Mouse (Mus musculus): Measurements from ENCODE around the gene Stpg1. TPM values are rescaled to one million over a fixed set of nuclear protein-coding genes. Genes with fewer than 3 reads are reported as not detected.
A peak's percentile ranks its signal among the peaks of the same experiment; 100 is the strongest.

Stpg1 gene
- polyA plus RNA-seq, 1 experiment: 0.43 TPM

DNA sequence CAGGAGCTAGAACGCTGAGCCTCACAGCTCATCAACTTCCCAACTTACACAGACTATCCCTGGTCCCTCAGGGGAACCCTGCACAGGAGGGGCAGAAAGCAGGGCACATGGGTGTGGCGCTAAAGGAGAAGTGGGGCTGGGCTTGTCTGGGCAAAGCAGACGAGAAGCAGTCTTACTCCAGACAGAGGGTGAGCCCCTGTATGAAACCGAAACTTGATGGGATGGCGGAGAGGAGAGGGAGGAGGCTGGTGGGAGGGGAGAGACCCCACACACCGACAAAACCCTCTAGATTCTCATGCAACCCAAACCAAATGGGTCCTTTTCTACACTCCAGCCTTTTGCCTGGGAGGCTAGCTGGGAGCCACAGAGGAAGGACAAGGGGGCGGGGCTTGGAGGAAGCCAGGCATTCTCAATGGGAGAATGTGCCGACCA, 50.5 kb downstream of the Stpg1 start:
- peak; percentile 49; the same call in 1 of the 2 replicates for TF ChIP-seq POLR2A (IDR thresholded peaks at IDR 0.05; ENCODE audit: borderline replicate concordance, low read depth, low read length)
- no peak for TF ChIP-seq CTCF (IDR thresholded peaks at IDR 0.05; ENCODE audit: low read depth, low read length)
- peak overlapping the region; percentile 56 for H3K4me3 ChIP-seq (ENCODE audit: insufficient read depth, low read length)
- 0 out of 2 replicates have a peak overlapping the region, but pooled peaks have one; percentile 11 for H3K27ac ChIP-seq (ENCODE audit: insufficient read depth, low read depth, low read length)
- H3K4me1 ChIP-seq (ENCODE audit: control insufficient read depth, insufficient read depth, low read length): peaks cover 8% of the 10 kb centered on the region

DNA sequence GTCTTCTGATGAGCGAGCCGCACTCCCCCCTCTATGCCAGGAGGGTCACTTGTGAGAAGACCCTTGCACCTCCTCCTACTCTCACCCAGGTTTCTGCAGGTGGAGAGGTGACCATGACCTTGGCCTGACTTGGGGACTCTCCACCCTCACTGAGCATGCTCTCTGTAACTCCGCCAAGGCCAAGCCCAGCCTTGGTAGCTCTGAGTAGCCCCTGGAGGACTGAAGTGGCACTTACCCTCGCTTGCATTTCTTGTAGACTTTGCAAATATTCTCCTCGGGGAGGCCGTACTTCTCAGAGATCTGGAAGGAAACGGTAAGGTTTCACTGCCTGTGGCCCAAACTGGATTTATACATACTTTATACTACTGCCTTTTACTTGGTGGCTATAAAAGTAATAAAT, 51.4 kb downstream of the Stpg1 start:
- peaks cover 8% of the 10 kb centered on the region for H3K4me1 ChIP-seq (ENCODE audit: control insufficient read depth, insufficient read depth, low read length)
- H3K4me3 ChIP-seq (ENCODE audit: insufficient read depth, low read length): no peak overlapping the region
- TF ChIP-seq POLR2A (IDR thresholded peaks at IDR 0.05; ENCODE audit: borderline replicate concordance, low read depth, low read length): no peak
- no peak for TF ChIP-seq CTCF (IDR thresholded peaks at IDR 0.05; ENCODE audit: low read depth, low read length)
- H3K27ac ChIP-seq (ENCODE audit: insufficient read depth, low read depth, low read length): no peak overlapping the region

DNA sequence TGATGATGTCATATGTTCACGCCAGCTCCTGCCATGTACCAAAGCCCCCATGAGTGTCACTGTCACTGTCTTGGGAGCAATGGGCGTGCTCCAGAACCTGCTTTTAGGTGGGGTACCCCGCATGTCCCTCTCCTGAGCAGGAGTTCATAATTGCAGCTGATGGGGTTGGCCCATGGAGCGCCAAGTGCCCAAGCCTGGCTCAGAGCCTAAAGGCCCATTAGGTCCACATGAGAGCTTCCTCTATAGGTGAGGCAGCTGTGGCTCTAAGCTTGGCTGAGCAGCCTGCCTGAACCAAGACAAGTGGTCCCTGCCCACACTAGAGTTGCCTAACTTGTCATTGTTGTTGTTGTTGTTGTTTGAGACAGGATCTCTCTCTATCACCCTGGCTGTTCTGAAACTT, 52.2 kb downstream of the Stpg1 start:
- no peak for TF ChIP-seq POLR2A (IDR thresholded peaks at IDR 0.05; ENCODE audit: borderline replicate concordance, low read depth, low read length)
- no peak for TF ChIP-seq CTCF (IDR thresholded peaks at IDR 0.05; ENCODE audit: low read depth, low read length)
- peaks cover 8% of the 10 kb centered on the region for H3K4me1 ChIP-seq (ENCODE audit: control insufficient read depth, insufficient read depth, low read length)
- no peak overlapping the region for H3K27ac ChIP-seq (ENCODE audit: insufficient read depth, low read depth, low read length)
- H3K4me3 ChIP-seq (ENCODE audit: insufficient read depth, low read length): no peak overlapping the region

DNA sequence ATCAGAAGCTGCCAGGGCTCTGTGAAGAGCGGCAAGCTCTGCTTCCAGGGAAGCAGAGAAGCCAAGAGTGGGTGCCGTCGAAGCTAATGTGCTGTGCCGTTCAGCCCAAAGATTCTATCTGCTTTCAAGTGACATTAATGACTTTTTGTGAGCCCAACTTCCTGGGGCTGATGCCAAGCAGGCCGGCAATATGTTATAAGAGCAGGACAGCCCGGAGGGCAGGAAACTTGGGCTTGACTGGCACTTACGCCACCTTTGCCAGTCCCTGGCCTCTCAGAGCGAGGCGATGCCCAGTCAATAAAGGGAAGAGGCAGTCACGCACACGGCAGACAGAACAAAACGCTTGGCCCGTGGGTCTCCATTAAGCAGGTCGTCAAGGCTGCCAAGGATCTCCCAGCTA, 53.0 kb downstream of the Stpg1 start:
- no peak for TF ChIP-seq POLR2A (IDR thresholded peaks at IDR 0.05; ENCODE audit: borderline replicate concordance, low read depth, low read length)
- no peak for TF ChIP-seq CTCF (IDR thresholded peaks at IDR 0.05; ENCODE audit: low read depth, low read length)
- Histone ChIP-seq H3K4me1 (ENCODE audit: control insufficient read depth, insufficient read depth, low read length) (peaks cover 8% of the 10 kb centered on the region), H3K27ac (ENCODE audit: insufficient read depth, low read depth, low read length) (no peak overlapping the region)

DNA sequence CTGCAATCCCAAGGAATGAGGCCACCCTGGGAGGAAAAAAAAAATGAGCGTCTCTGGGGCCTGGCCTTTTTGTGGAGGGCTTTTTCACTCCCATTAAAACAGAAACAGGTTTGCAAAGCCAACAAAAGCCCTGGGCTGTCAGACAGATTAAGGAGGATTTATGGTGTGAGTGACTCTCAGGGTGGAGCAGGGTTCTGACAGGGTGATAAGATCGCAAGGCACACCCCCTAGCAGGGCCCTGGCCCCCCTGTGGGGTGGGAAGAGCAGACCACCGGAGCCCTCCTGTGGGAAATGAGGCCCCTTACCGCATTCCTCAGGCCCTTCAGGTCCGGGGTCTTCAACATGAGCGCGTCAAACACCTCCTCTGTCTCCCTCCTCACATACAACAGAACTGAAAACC, 53.5 kb downstream of the Stpg1 start:
- no peak for TF ChIP-seq POLR2A (IDR thresholded peaks at IDR 0.05; ENCODE audit: borderline replicate concordance, low read depth, low read length)
- no peak for TF ChIP-seq CTCF (IDR thresholded peaks at IDR 0.05; ENCODE audit: low read depth, low read length)
- no peak overlapping the region for H3K27ac ChIP-seq (ENCODE audit: insufficient read depth, low read depth, low read length)
- no peak overlapping the region for H3K4me3 ChIP-seq (ENCODE audit: insufficient read depth, low read length)
- peaks cover 8% of the 10 kb centered on the region for H3K4me1 ChIP-seq (ENCODE audit: control insufficient read depth, insufficient read depth, low read length)

More for the DNA sequence above, 53.0 kb downstream of the Stpg1 start:
- H3K4me3 ChIP-seq (ENCODE audit: insufficient read depth, low read length): no peak overlapping the region

DNA sequence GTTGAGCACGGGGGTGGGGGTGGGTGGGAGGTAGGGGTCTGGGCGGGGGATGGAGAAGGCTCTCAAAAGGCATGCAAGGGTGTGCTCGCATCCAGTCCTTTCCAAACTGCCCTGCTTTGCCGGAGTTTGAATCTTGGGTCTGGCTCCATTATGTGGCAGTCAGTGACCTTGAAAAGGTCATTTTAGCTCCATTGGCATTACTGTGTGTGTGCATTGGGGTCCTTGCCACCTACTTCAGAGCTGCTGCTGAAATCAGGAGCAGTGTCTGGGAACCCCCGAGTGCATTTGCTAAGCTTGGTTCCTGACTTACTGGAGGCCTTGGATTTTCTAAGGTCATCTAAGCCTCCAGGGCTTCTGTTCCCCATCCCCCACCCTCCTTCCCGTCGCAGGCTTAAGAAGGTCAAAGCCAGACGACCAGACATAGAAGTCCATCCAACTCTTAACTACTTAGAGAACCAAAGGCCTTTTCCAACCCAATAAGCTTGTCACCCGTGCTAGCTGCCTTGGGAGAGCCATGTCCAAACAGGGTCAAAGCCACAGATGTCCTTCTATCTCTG, 54.0 kb downstream of the Stpg1 start:
- Histone ChIP-seq H3K27ac (ENCODE audit: insufficient read depth, low read depth, low read length) (no peak overlapping the region), H3K4me1 (ENCODE audit: control insufficient read depth, insufficient read depth, low read length) (peaks cover 8% of the 10 kb centered on the region), H3K4me3 (ENCODE audit: insufficient read depth, low read length) (no peak overlapping the region)
- no peak for TF ChIP-seq POLR2A (IDR thresholded peaks at IDR 0.05; ENCODE audit: borderline replicate concordance, low read depth, low read length)
- no peak for TF ChIP-seq CTCF (IDR thresholded peaks at IDR 0.05; ENCODE audit: low read depth, low read length)

DNA sequence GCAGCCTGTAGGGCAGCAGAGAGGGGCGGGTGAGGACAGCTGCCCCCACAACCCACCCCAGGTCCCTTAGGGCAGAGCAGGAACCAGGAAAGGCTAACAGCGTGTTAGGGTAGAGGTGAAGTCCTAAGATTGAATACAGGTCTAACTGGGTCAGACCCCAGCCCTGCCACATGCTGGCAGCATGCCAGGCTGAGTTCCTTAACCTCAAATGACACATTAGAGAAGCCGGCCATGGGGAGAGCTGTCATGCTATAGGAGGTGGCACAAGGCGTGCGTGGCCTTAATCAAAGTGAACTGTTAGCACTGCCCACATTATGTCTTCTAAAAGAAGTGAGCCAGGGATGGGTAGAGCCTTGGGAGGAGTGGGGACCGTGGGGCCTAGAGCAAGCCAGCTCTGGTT, 54.7 kb downstream of the Stpg1 start:
- peaks cover 8% of the 10 kb centered on the region for H3K4me1 ChIP-seq (ENCODE audit: control insufficient read depth, insufficient read depth, low read length)
- H3K4me3 ChIP-seq (ENCODE audit: insufficient read depth, low read length): no peak overlapping the region
- TF ChIP-seq POLR2A (IDR thresholded peaks at IDR 0.05; ENCODE audit: borderline replicate concordance, low read depth, low read length): no peak
- no peak for TF ChIP-seq CTCF (IDR thresholded peaks at IDR 0.05; ENCODE audit: low read depth, low read length)
- no peak overlapping the region for H3K27ac ChIP-seq (ENCODE audit: insufficient read depth, low read depth, low read length)

DNA sequence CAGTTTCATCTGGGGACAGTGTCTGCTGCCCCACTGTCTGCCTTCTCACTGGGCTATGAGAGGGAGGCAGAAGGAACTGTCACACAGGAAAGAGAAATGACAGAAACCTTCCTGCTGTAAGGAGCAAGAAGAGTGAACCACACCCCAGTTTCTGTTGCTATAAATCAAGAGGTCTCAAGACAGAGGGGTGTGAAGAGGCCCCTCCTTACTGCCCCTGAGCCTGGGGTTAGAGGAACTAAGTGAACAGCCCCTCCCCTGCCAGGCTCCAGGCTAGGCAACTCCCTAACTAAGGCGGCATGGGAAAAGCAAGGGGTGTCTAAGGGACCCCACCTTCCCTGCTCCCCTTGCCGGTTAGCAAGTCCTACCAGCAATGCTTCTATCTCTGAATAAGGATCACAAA, 69.2 kb downstream of the Stpg1 start:
- no peak overlapping the region for H3K27ac ChIP-seq (ENCODE audit: insufficient read depth, low read depth, low read length)
- TF ChIP-seq CTCF (IDR thresholded peaks at IDR 0.05; ENCODE audit: low read depth, low read length) (no peak), POLR2A (IDR thresholded peaks at IDR 0.05; ENCODE audit: borderline replicate concordance, low read depth, low read length) (no peak)
- no peak overlapping the region for H3K4me3 ChIP-seq (ENCODE audit: insufficient read depth, low read length)
- H3K4me1 ChIP-seq (ENCODE audit: control insufficient read depth, insufficient read depth, low read length): peaks cover 6% of the 10 kb centered on the region; the same call in 1 of the 2 replicates

DNA sequence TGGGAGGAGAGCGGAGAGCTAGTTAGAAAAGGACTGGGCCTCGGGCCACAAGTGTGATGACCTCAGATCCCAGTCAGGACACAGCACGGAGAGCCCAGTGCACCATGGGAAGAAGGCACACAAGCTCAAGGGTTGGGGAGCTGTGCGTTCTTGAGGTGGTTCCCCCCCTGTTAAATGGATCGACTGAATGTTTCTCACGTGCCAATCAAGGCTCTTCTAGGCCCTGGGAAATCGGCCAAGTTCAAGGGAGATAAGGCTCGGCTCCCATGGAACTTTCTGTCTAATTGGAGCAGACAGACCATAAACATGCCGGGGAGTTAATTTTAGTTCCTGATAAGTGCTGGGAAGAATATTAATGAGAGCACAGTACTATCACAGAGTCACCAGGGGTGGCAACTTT, 70.8 kb downstream of the Stpg1 start:
- Histone ChIP-seq H3K4me1 (ENCODE audit: control insufficient read depth, insufficient read depth, low read length) (peaks cover 7% of the 10 kb centered on the region; the same call in 1 of the 2 replicates), H3K4me3 (ENCODE audit: insufficient read depth, low read length) (no peak overlapping the region), H3K27ac (ENCODE audit: insufficient read depth, low read depth, low read length) (no peak overlapping the region)
- TF ChIP-seq POLR2A (IDR thresholded peaks at IDR 0.05; ENCODE audit: borderline replicate concordance, low read depth, low read length) (no peak), CTCF (IDR thresholded peaks at IDR 0.05; ENCODE audit: low read depth, low read length) (no peak)

DNA sequence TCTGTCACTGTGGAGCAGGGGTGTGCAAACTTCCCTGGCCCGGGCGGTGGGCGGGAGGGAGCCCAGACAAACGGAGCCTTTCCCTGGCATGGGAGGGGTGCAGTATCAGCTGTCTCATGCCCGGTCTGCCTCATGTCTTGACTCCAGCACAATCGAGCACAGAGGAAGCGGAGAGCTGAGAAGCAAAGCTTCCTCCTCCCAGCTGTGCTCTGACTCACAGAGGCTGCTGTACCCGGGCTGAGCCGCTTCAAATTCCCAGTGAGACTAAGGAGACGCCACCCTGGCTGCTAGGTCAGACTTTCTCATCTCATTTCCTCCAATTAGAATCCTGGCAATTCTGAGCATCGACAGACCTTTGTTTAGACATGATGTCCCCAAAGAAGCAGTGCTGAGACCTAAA, 72.5 kb downstream of the Stpg1 start:
- TF ChIP-seq CTCF (IDR thresholded peaks at IDR 0.05; ENCODE audit: low read depth, low read length) (no peak), POLR2A (IDR thresholded peaks at IDR 0.05; ENCODE audit: borderline replicate concordance, low read depth, low read length) (no peak)
- Histone ChIP-seq H3K4me1 (ENCODE audit: control insufficient read depth, insufficient read depth, low read length) (peaks cover 7% of the 10 kb centered on the region; the same call in 1 of the 2 replicates), H3K4me3 (ENCODE audit: insufficient read depth, low read length) (no peak overlapping the region), H3K27ac (ENCODE audit: insufficient read depth, low read depth, low read length) (no peak overlapping the region)
